Mouse (Mus musculus) liver, embryonic 11.5 days (tissue): ENCODE data around the gene Srp54c. TPM values are rescaled to one million over a fixed set of nuclear protein-coding genes. Genes with fewer than 3 reads are reported as not detected.
"Not testable (repeated sequence)": the region's sequence is repeated elsewhere in the genome, so short reads cannot be mapped to it uniquely, and the experiment has no call there.

ENCODE experiments used
- ATAC-seq: fragments of 200-750 bp; cut with Nextera tagmentation; replicated peaks from 2 replicates; pipeline ENCODE4 v1.8.0; 2017; ENCODE audit warnings: moderate number of reproducible peaks, mild to moderate bottlenecking, moderate TSS enrichment, moderate library complexity; ENCODE audit not compliant: low FRiP score
- DNase-seq: peaks from one replicate; pipeline ENCODE4 v3.0.0-alpha.2; 2017; ENCODE audit warnings: low spot score
- H3K27ac ChIP-seq: fragments of 300-500 bp; sonication (generic); 2 replicates; pipeline ENCODE4 v1.5.1; 2014; ENCODE audit warnings: mild to moderate bottlenecking, low read depth, low read length, control low read depth
- H3K27me3 ChIP-seq: fragments of 300-500 bp; sonication (generic); replicated peaks from 2 replicates; pipeline ENCODE4 v1.6.1; 2014; ENCODE audit warnings: low read length, mixed read lengths; ENCODE audit not compliant: control insufficient read depth, insufficient read depth
- H3K36me3 ChIP-seq: fragments of 300-500 bp; sonication (generic); 2 replicates; pipeline ENCODE4 v1.6.1; 2014; ENCODE audit warnings: mild to moderate bottlenecking, low read length, moderate library complexity, mixed read lengths; ENCODE audit not compliant: control insufficient read depth, insufficient read depth
- H3K4me1 ChIP-seq: fragments of 300-500 bp; sonication (generic); replicated peaks from 2 replicates; pipeline ENCODE4 v1.6.1; 2014; ENCODE audit warnings: low read length, mixed read lengths; ENCODE audit not compliant: control insufficient read depth, insufficient read depth
- H3K4me2 ChIP-seq: fragments of 300-500 bp; sonication (generic); 2 replicates; pipeline ENCODE4 v1.6.1; 2014; ENCODE audit warnings: mild to moderate bottlenecking, control low read depth, moderate library complexity
- H3K4me3 ChIP-seq: fragments of 300-500 bp; sonication (generic); 2 replicates; pipeline ENCODE4 v1.5.1; 2014; ENCODE audit warnings: low read depth, low read length, control low read depth
- H3K9ac ChIP-seq: fragments of 300-500 bp; sonication (generic); 2 replicates; pipeline ENCODE4 v1.6.1; 2014; ENCODE audit warnings: low read depth, low read length, control low read depth
- H3K9me3 ChIP-seq: fragments of 300-500 bp; sonication (generic); 2 replicates; pipeline ENCODE4 v1.6.1; 2016; ENCODE audit warnings: low read length, inconsistent platforms, mixed read lengths; ENCODE audit not compliant: control insufficient read depth
- WGBS: fragments of 180-500 bp; shearing (Covaris S2); extraction: QIAGEN DNeasy Blood & Tissue Kit; methylation state at CpG from one replicate; pipeline ENCODE4 v1.1.7; 2014; 5-methylcytosine and 5-hydroxymethylcytosine counted together
- polyA plus RNA-seq: library from polyadenylated mRNA; unstranded; fragments of >200 nt; fragmentation: Nextera tagmentation; extraction: Ambion mirVana; gene quantifications from 2 replicates; pipeline ENCODE4 v1.2.1, GENCODE M21; 2014

The Srp54c gene
- 70.9 and 76.3 TPM in 2 replicates for polyA plus RNA-seq

- peak; percentile 98 for ATAC-seq
- no CpG with 5 or more reads among the region's 57 CpGs for WGBS
- H3K27ac ChIP-seq, H3K27me3 ChIP-seq, H3K4me1 ChIP-seq, DNase-seq, H3K9ac ChIP-seq, H3K36me3 ChIP-seq, H3K9me3 ChIP-seq, H3K4me2 ChIP-seq: not testable (repeated sequence)
- H3K4me3 ChIP-seq, result peak within 1 kb of the TSS; percentile 43
These were observed at the start of gene Srp54c for GRCm38 (mm10) chr12:55229626-55230519. Gene Srp54c, plus strand, starts transcription at chr12:55230168.

- not testable (repeated sequence) for H3K9ac ChIP-seq, H3K4me3 ChIP-seq, H3K27ac ChIP-seq, DNase-seq, H3K4me2 ChIP-seq, H3K9me3 ChIP-seq, ATAC-seq, H3K4me1 ChIP-seq, H3K27me3 ChIP-seq, H3K36me3 ChIP-seq
- WGBS, result no CpG with 5 or more reads among the region's 8 CpGs
These were observed 42.3 kb upstream of the Srp54c start for GRCm38 (mm10) chr12:55187686-55188085.

GRCm38 (mm10) chr12:55189127-55189526, 40.8 kb upstream of the Srp54c start:
- not testable (repeated sequence) for H3K4me2 ChIP-seq, H3K9ac ChIP-seq, DNase-seq, H3K36me3 ChIP-seq, H3K4me3 ChIP-seq, H3K4me1 ChIP-seq, H3K27ac ChIP-seq, ATAC-seq, H3K27me3 ChIP-seq, H3K9me3 ChIP-seq
- no CpG with 5 or more reads among the region's 5 CpGs for WGBS

- peak; percentile 96 for ATAC-seq
- not testable (repeated sequence) for H3K36me3 ChIP-seq, H3K4me1 ChIP-seq, H3K27me3 ChIP-seq, DNase-seq, H3K4me3 ChIP-seq, H3K9ac ChIP-seq, H3K27ac ChIP-seq, H3K4me2 ChIP-seq, H3K9me3 ChIP-seq
- WGBS, result no CpG with 5 or more reads among the region's 40 CpGs
These were observed 30.7 kb upstream of the Srp54c start, which contains the start of gene 1700047I17Rik2 for GRCm38 (mm10) chr12:55199306-55199705. Gene 1700047I17Rik2, plus strand, starts transcription at chr12:55199592.

- H3K9me3 ChIP-seq, H3K4me3 ChIP-seq, H3K9ac ChIP-seq, H3K4me1 ChIP-seq, H3K4me2 ChIP-seq, H3K27ac ChIP-seq, H3K27me3 ChIP-seq, DNase-seq, H3K36me3 ChIP-seq: not testable (repeated sequence)
- no CpG with 5 or more reads among the region's 18 CpGs for WGBS
- ATAC-seq, result peak; percentile 74
These were observed 30.2 kb upstream of the Srp54c start for GRCm38 (mm10) chr12:55199799-55200198.

- no CpG with 5 or more reads among the region's 6 CpGs for WGBS
- not testable (repeated sequence) for DNase-seq, H3K9ac ChIP-seq, H3K4me3 ChIP-seq, H3K9me3 ChIP-seq, H3K36me3 ChIP-seq, H3K4me2 ChIP-seq, H3K27ac ChIP-seq, H3K4me1 ChIP-seq, ATAC-seq, H3K27me3 ChIP-seq
These were observed 17.0 kb upstream of the Srp54c start for GRCm38 (mm10) chr12:55212944-55213343.

GRCm38 (mm10) chr12:55230520-55230861, 523 bp downstream of the Srp54c start:
- not testable (repeated sequence) for H3K4me2 ChIP-seq, DNase-seq, H3K9ac ChIP-seq, H3K36me3 ChIP-seq, H3K27me3 ChIP-seq, H3K27ac ChIP-seq, H3K4me1 ChIP-seq, H3K9me3 ChIP-seq
- ATAC-seq, result peak; percentile 35
- WGBS, result 0% methylated on average over 11 of the region's 25 CpGs
- peak overlapping the region; percentile 43 for H3K4me3 ChIP-seq

GRCm38 (mm10) chr12:55242243-55242642, 12.3 kb downstream of the Srp54c start:
- H3K9ac ChIP-seq, H3K4me1 ChIP-seq, H3K36me3 ChIP-seq, H3K4me3 ChIP-seq, H3K4me2 ChIP-seq, H3K27me3 ChIP-seq, ATAC-seq, H3K9me3 ChIP-seq, H3K27ac ChIP-seq, DNase-seq: not testable (repeated sequence)
- WGBS, result no CpG with 5 or more reads among the region's 8 CpGs

GRCm38 (mm10) chr12:55261950-55262349, 32.0 kb downstream of the Srp54c start:
- not testable (repeated sequence) for ATAC-seq, H3K27me3 ChIP-seq, H3K4me3 ChIP-seq, H3K9ac ChIP-seq, DNase-seq, H3K36me3 ChIP-seq, H3K27ac ChIP-seq, H3K9me3 ChIP-seq, H3K4me2 ChIP-seq, H3K4me1 ChIP-seq
- WGBS, result no CpG with 5 or more reads among the region's 8 CpGs
